Mouse (Mus musculus) granulocyte monocyte progenitor cell, adult 5-6 weeks (primary cell): Measurements from ENCODE around the gene Sulf2. TPM values are rescaled to one million over a fixed set of nuclear protein-coding genes. Genes with fewer than 3 reads are reported as not detected.

Experiments used
- ATAC-seq: replicated peaks from 2 replicates; pipeline ENCODE4 v1.8.0; 2016; ENCODE audit warnings: mild to moderate bottlenecking, moderate TSS enrichment, inconsistent platforms; ENCODE audit not compliant: poor library complexity, severe bottlenecking
- total RNA-seq, 2 experiments: library from RNA; stranded (forward) in 1 of 2; stranded (reverse) in 1 of 2; fragments of 200-712, 200-1000 nt in 1 of 2; fragments of >200 nt in 1 of 2; fragmentation: Nextera tagmentation in 1 of 2; gene quantifications; 2 replicates each; pipeline ENCODE4 v1.2.3; 2014 to 2017

The Sulf2 gene
- total RNA-seq, 2 experiments from 2014 or later = 0.26 to 1.9 TPM

- peak; percentile 88 for ATAC-seq
Measured at GRCm38 (mm10) chr2:166030256-166030995, 125.0 kb downstream of the Sulf2 start.

GRCm38 (mm10) chr2:166029232-166029631, 126.2 kb downstream of the Sulf2 start:
- ATAC-seq = no peak

GRCm38 (mm10) chr2:166027834-166028233, 127.6 kb downstream of the Sulf2 start:
- ATAC-seq = no peak

DNA sequence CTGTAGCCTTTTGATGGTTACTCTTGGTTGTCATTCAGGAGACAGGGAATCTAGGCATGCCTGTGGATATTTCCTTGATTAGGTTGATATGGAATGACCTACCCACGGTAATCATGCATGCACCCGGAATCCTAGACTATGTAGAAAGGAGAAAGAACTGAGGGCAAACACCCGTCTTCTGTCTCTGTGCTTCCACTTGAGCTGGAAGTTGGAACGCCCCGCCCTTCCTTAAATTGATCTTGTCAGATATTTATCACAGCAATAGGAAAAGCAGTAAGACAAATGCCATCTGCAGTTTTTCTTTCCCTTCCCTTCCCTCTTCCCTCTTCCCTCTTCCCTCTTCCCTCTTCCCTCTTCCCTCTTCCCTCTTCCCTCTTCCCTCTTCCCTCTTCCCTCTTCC, 129.5 kb downstream of the Sulf2 start:
- no peak for ATAC-seq

DNA sequence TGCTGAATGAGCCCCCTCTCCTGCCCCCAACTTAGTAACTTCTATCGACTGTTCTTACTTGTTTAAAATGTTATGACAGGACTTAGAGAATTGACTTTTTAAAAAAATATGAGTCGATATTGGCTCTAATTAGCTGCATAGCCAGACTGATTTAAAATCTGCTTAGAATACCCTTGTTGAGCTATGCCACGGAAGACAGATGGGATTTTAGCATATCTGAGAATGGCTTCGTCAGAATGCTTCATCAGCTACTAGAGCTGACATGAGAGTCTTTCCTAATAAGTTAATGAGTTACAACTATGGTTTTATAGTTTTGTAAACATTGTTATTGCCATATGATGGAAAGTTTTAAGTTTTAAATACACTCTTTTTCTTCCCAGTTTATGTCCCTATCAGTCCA, 130.8 kb downstream of the Sulf2 start:
- no peak for ATAC-seq

- ATAC-seq = no peak
Measured at GRCm38 (mm10) chr2:166024079-166024478, 131.4 kb downstream of the Sulf2 start.

Other genes with a start within 250 kb of the Sulf2 start
- gene Ncoa3, start 163.0 kb downstream of the Sulf2 start, total RNA-seq (2014; fragmentation: Nextera tagmentation) = 17.4 and 19.9 TPM in 2 replicates
- 16.1 and 20.8 TPM in 2 replicates for gene Ncoa3, start 163.0 kb downstream of the Sulf2 start, total RNA-seq (2017)